Mouse (Mus musculus) adrenal gland, postnatal 10 days (tissue): ENCODE results near the gene Sntg2. TPM values are rescaled to one million over a fixed set of nuclear protein-coding genes. Genes with fewer than 3 reads are reported as not detected.

Source experiments
- DNase-seq: peaks from one replicate; pipeline ENCODE4 v3.0.0; 2021; ENCODE audit warnings: mixed read lengths
- total RNA-seq, 2 experiments: library from RNA; stranded (reverse); gene quantifications; 2 replicates each; pipeline ENCODE4 v1.2.3; 2021

Gene Sntg2
- total RNA-seq, 2 experiments from 2014 or later: 1.0 to 1.5 TPM

DNA sequence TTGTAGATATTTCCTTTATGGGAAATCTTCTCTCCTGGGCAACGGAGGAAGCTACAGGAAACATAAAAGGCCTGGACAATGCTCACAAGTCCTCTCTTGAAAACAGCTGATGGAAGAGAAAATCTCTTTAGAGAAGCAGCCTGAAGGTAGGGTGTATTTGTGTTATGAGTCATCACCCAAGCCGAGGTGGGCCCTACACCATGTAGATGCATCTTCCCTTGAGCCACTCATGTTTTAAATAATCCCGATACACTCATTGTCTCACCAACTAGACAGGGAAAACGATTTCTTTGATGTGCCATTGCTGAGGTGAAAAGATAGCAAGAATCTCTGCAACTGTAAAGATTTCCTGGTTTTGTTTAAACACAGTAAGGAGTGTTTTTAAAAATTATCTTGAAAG, 89.4 kb downstream of the Sntg2 start:
- DNase-seq: no peak

DNA sequence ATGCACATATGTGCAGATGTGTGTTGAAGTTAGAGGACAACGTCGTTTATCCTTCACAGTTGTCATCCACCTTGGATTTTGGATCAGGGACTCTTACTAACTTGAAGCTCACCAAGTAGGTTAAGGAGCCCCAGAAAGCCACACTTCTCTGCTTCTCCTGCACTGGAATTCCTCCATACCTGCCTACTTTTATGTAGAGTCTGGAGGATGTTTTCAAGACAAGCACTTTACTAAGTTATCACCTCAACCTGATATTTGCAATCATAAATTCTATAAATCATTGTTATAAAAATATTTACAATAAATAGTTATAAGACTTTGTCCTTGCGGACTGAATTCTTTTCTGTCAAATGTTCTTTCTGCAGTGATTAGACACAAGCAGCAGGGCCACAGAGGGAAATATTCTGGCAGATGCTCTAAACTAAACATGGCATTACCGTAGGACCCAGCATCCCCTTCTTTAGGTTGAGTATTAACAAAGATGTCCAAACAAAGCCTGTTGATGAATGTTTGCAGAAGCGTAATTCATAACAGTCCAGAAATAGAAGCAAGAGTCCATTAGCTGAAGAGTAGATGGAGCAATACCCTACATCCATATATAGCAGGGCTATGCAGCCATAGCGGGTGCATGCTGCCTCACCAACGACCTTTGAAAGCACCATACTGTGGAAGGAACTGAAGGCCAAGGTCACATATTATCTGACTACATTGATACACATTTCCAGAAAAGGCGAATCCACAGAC, 100.8 kb downstream of the Sntg2 start:
- no peak for DNase-seq

DNA sequence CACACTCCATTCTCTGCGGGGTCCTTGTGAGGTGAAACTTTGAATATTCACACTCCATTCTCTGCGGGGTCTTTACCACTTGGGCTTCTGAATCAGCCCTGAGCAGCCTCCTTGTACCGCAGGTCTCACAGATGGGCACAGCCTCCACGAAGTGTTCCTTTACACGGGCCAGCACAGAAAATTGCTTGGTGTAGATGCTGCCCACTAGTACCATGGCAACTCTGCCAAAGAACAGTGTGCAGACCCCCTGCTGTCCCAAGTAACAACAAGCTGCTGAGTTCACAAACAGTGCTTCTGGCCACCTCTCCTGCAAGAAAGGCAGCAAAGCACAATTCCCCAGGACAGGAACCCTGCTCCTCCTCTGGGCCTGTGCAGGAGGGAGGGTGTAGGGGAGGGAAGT, 109.0 kb downstream of the Sntg2 start:
- no peak for DNase-seq

DNA sequence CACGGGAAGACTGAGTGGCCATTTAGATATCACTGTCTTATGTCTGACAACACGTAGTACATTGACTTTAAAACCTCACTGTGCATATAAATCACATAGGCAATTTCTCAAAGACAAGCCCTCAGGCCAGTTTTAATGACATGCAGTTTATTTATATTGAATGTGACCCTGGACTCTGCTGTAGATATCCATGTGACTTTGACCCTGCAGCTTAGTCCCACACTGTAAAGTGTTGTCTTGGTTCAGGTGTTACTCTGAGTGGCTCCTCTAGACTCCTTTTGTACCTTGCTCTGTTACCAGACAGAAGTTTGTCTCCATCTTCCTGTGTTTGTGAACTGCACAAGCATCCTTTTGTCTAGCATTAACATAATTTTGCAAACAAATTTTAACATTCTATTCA, 112.0 kb downstream of the Sntg2 start:
- no peak for DNase-seq

DNA sequence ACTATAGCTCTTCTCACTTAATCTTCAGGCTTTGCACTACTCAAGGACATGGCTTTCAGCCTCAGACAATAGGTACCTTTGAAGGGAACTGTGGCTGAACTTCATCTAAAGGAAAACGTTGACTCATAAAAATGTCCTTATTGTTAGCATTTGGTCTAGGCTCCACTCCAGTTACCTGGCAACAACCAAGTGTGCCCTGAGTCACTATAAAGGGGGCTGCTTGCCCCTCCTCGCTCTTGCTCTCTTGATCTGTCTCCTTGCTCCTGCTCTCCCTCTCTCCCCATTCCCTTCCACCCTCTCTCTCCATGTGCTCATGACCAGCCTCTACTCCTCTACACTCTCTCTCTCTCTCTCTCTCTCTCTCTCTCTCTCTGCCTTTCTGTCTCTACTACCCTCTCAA, 114.5 kb downstream of the Sntg2 start:
- DNase-seq: no peak

DNA sequence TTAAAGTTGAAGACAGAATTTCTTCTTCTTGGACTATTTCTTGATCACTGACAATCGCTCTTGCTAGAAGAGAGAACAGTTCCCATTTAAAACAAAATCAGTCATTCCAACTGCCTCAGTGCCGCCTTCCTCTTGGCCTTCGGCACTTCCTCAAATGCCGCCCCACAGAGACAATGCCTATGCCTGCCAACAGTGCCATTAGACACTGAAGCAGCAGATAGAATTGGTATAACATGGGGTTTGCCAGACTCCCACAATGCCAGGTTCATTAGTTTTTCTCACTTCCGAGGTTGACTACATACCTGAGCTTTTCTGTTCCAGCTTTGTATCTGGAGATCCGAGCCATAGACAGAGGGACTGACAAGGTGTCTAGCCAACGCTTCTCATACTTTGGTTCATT, 115.5 kb downstream of the Sntg2 start:
- DNase-seq: no peak

DNA sequence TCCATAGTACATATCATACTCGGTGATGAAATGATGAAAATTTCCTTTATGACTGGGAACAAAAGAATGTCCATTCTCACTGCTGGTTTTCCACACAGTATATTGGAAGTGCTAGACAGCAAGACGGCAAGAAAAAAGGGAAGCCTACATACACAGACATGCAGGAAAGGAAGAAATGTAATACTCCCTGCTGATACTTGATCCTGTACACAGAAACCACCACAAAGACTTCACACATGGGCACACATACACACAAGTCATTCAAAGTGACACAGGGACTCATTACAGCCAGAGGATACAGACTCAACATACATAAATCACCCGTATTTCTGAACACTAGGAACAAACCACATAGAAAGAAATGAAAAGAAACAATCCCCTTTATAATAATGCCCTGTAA, 117.0 kb downstream of the Sntg2 start:
- no peak for DNase-seq

DNA sequence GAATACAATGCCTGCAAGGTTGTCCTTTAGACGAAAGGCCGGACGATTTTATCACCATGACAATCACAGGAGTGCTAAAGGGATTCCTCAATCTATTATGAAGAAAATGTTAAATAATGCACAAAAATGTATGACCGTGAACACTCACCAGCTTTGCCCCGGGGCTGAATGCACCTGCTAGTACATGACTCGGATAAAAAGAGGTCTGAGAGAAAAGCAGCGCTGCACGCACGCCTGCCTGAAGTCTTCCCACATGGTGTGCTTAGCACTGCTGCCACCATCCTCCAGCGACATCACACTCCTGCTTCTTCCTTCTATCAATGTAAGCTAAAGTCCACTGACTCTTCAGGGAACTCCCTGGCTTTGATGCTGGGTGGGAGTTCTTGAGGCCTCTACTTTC, 118.6 kb downstream of the Sntg2 start:
- no peak for DNase-seq

DNA sequence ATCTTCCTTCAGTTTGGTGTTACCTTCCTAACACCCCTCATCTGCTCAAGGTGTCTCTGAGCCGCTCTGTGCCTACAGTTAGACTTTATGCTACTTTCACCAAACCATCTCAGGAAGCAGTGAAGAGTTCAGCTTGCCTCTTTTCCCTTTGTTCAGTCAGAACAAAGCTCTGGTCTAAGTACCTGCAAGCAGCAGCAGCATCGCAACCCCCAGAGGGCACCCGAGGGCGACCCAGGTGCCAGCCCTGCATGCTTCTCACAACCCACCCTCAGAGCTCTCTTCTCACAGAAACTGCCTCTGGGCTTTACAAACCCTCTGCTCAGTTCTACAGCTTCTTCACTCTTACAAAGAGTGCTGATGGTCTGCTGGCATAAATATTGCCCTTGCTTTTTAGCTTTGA, 120.8 kb downstream of the Sntg2 start:
- DNase-seq: no peak

DNA sequence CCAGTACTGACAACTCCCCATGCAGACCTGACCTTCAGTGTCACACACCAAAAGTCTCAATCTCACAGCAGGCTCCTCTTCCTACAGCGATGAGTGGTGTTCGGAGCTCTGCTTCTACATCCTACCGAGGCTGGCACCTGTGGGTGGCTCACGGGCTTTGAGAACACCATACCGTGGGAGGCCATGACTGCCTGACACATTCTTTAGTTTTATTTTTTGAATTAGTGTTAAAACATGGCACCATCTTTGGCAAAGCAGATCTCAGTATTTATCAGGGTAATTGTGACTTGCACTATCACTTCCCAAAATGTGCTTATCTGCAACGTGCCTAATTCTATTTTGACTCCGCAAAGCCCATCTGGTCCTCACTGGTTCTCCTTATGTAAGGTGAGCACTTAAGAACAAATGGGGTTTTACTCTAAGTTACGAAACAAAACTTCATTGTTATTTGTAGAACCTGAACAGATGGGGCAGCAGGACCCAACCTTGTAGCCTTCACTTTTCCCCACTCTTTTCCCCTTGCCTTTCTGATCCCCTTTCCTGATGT, 121.8 kb downstream of the Sntg2 start:
- DNase-seq: no peak

DNA sequence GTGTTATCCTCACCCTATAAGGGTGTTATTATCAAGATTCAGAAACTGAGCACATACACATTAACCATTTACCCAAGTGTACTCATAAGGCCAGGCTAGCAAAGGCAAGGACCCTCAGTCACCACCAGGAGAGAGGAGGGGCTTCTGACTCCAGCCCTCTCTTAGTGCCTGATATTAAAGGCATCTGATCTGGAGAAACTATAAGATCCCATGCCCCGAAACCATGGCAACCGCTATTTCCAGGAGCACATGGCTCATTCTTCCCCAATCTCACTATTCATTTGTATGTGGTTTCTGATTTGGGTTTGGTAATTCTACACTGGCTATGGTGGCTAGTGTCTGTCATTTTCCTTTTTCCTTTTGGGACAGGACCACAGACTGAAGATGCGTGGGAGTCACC, 124.1 kb downstream of the Sntg2 start:
- DNase-seq: no peak

DNA sequence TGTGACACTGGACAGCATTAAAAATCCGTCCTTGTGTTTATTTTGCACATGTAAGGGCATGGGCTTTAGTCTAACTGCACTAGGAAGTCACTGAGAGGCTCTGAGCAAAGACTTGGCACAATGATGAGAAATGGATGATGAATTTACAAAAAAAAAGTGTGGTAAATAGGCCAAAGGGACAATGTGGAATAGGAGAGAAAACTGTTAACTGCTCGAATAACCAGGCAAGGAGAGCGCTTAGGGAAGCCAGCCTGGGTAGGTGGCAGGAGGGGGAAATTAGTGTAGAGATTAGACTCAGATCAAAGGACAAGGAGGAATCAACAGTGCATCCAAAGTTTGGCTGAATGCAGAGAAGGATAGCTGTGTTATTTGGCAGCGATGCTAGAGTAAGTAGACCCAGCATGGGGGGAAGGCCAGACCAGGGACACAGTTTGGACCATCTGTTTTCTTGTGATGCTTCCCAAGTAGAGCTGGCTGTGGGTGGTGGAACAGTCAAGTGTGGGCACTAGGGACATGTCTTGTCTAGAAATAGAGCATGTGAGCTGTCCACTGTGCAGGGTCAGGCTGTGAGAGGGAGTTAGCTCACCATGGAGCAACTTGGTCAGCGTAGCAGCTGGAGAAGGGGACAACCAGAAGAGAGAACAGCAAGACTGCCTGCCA, 126.8 kb downstream of the Sntg2 start:
- no peak for DNase-seq

DNA sequence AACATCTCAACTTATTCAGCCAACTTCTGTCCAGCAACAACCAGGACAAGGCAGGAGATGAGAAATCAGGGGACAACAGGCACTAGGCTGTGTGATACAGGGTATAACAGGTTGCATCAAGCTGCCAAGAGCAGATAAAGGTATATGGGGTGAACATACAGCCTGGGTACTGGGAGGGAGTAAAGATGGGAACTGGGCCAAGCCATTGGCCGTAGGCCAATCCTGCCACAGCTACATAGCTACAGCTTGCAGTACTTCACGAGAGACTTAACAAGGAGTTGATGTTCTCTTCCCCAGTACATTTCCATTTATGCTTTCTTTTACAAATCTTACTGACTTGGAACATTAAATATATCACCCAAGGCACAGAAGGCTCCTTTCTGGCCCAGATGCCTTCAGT, 129.0 kb downstream of the Sntg2 start:
- DNase-seq: peak; percentile 68

DNA sequence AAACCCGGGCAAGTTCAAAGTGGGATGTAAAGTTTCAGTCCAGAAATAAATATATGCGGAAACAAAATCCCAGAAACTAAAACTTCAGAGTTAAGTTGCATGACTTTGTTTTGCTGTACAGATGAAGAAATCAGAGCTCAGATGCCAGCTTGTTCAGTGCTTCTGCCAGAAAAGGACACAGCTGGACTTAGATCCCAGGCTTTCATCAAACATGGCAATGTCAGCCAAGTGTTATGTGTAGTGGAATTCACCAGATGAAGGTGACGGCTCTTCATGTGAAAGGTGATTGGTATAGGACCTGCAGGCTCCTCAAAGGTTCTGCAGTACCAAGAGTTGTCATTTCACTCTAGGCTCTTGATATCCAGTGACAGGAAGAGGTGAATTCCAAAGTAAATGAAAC, 132.3 kb downstream of the Sntg2 start:
- DNase-seq: peak; percentile 29

DNA sequence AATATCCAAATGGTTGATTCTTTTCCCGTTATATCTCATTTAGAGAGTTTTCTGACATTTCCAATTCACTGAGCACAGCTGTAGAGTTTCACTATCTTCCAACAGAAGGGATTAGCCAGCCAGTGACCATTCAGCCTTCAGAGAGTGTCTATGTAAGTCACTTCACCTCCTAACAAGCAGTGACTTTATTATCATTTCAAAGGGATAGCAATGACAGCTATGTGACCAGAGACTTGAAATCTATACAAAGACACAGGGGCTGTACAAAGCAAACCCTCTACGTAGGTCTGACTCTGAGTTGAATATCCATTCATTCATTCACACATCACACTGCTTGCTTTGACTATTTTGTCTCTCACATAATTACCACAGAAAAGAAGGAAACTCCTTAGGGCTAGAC, 138.2 kb downstream of the Sntg2 start:
- no peak for DNase-seq

DNA sequence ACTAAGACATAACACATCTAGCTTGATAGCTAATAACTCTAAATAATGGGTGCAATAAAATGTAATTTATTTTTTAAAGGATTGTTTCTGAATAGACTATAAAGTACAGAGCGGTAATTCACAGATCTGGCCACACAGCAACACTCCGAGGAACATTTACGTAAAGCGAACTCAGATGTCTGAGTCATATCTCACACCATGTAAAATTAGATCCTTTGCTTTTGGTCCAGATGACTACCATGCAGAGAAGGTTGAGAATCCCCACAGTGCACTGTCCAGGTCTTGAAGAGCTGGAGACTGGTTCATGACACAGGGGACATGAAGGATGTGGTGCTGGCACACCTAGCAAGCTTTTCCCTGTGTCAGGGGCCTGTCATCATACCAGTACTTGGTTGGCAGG, 145.2 kb downstream of the Sntg2 start:
- no peak for DNase-seq

DNA sequence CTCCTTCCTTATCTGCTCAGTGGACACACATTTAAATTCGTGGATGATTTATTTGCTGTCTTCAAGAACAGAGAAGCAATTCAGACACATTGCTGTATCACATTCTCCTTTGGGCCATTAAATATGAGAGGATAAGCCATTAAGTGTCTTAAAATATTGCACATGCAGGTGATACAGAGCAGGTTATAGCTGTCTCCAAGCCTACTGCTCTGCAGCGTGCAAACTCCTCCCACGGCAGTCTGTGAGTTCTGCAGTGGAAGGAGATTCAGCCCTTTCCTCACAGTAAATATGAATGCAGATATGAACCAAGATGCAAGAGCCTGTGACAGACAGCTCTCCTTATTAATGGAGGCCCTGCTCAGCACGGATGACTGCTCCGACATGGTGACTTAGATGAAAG, 146.9 kb downstream of the Sntg2 start:
- DNase-seq: no peak

DNA sequence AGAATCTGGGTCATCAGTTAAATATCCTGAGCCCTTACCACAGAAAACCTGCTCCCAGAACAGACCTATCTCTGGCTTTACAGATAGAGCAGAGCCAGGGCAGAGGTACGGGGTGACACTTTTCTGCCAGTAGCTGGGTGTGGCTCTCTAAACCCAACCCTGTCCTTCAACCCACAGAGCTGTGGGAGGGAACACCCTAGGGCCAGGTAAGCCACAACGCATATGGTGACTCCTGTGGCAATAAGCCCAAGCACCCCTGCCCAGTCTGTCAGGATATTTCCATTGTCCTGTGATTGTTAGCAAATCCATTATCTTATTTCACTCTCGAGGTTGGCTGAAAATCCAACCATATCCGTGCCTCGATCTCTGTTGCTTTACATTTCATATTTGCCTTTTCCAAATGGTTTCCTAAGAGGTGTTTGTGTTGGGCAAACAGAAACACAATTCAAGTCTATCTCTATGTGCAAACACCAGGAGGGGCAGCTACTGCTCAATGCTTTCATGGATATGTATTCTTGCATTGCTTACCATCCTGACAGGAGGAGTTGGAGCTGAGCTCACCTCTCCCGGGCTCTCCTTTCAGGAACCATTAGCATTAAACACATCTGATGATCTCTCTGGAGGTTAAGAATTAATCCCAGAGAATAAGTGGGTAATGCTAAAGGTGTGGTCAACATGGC, 156.3 kb downstream of the Sntg2 start:
- DNase-seq: no peak

DNA sequence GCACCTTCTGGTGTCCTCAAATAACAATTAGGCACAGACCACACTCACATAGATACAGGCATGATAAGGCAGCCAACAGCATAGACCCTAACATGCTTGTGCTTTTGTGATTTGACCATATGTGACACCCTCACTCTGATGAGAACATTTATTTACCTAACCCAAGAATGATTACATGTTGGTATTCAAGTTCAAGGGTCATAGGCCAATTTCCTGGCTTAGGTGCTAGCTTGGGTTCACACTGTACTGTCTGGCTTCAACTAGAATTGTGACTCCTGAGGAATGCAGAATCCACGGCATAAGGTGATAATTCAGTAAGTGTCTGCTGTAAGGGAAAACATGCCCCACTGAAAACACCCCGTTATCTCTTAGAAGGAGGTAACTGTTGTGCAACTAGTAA, 158.4 kb downstream of the Sntg2 start:
- no peak for DNase-seq

DNA sequence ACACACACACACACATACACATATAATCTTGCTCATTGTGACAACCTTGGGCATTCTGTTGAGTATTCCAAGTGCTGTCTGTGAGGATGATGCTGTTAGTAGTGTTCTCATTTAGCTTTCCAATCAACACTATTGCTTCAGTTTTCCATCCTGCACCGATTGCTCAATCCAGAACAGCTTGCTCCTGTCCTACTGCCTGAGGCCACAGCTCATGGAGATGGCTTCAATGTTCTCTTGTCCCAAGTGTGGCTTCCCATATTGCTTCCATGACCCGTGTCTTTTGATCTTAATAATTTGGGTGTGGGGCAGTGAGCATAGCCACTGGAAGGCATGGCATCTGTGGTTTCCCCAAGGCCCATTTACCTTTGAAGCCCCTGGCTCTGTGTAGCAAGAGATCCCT, 162.8 kb downstream of the Sntg2 start:
- no peak for DNase-seq

DNA sequence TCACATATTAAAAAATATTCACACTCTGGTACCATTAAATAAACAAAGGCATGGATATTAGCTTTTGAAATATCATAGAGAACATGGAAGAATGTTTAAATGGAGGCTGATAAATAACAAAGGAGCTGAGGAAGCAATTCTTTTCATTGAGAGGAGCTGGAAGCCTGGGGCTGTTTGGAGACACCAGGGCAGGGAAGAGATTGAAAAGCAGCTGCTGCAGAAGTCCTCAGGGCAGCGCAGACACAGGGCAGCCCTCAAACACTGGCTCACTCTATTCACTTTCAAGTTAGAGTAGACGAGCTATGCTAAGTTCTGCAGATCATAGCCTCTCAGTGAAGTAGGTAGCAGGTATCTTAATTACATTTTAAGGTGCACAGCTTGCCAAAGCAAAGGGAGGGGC, 164.6 kb downstream of the Sntg2 start:
- no peak for DNase-seq

DNA sequence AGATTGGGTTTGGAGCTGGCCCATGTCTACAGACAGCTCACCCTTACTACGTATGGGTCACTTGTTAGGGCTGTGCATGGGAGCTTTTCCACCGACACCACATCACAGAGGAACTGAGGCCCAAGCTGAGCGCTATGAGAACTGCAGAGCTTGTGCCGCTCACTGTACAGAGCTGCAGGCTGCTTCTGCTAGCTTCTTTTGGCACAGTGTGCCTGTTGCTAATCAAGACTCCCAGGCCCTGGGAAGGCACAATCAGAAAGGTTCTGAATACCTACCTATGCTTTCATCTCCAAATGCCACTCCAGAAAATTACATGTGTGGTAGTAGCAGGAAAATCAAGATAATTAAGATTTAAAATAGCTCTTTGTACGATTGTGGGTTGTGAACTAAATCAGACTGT, 165.1 kb downstream of the Sntg2 start:
- no peak for DNase-seq

DNA sequence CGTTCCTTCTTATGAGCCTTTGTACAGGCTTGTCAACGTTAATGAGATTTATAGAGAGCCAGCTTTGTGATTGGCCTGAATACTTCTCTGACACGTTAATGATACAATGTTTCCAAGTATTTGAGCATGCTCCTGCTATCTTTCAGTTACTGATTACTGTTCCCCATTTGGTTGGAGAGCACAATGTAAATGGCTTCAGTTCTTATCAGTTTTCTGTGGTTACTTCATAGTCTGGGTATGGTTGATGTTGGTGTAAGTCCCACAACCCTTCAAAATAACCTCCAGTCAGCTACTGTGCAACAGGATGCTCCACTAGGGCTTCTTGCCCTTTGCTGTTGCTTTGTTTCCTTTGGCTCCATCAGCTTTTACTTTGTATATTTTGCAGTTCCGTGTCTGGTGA, 168.7 kb downstream of the Sntg2 start:
- no peak for DNase-seq

DNA sequence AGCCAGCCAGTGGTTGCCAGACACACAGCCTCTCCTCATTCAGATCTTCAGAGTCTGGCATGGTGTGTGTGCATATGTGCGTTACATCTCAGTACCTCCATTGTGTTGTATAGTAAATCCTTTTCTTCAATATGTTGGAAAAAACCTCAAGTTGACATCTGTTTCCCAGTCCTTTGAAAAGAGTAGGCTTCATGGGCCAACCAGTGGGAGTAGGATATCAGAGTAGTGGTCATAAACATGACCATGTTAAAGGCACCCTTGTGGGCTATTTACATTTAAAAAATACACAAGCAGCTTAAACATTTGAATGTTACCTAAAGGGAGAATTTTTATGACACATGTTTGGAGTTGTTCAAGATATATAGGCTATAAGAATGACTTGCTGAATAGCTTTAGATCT, 170.4 kb downstream of the Sntg2 start:
- DNase-seq: no peak
